Mouse (Mus musculus) gonadal fat pad, adult 2 months (tissue): ENCODE results near the gene Ttc24. TPM values are rescaled to one million over a fixed set of nuclear protein-coding genes. Genes with fewer than 3 reads are reported as not detected.

Experiments used
- DNase-seq: peaks from one replicate; pipeline ENCODE4 v3.0.0-alpha.2; 2012; ENCODE audit warnings: low read depth
- polyA plus RNA-seq: library from polyadenylated mRNA; depleted of rRNA; stranded (reverse); fragments of >200 nt; gene quantifications from 2 replicates; pipeline ENCODE4 v1.2.3, GENCODE M21; 2012

Gene Ttc24
- polyA plus RNA-seq, 1 experiment = 0.88 TPM

GRCm38 (mm10) chr3:88081345-88082223 lies 3.5 kb upstream of the Ttc24 start, which contains the start of gene Iqgap3:
TSS of gene Iqgap3 (plus strand) at chr3:88081971.
- no peak for DNase-seq

GRCm38 (mm10) chr3:88077441-88077840 lies 663 bp downstream of the Ttc24 start:
- no peak for DNase-seq

- DNase-seq = no peak
Measured at GRCm38 (mm10) chr3:88074766-88075165, 3.3 kb downstream of the Ttc24 start.

- no peak for DNase-seq
Measured at GRCm38 (mm10) chr3:88074351-88074750, 3.8 kb downstream of the Ttc24 start.

- DNase-seq = no peak
Measured at GRCm38 (mm10) chr3:88073631-88074030, 4.5 kb downstream of the Ttc24 start.

- no peak for DNase-seq
Measured at GRCm38 (mm10) chr3:88071783-88072182, 6.3 kb downstream of the Ttc24 start.

- DNase-seq = no peak
Measured at GRCm38 (mm10) chr3:88068386-88068785, 9.7 kb downstream of the Ttc24 start.

- DNase-seq = no peak
Measured at GRCm38 (mm10) chr3:88057902-88058696, 20.0 kb downstream of the Ttc24 start, which contains the start of gene Naxe. TSS of gene Naxe (minus strand) at chr3:88058495.

- DNase-seq = no peak
Measured at GRCm38 (mm10) chr3:88057030-88057429, 21.1 kb downstream of the Ttc24 start.

- DNase-seq = no peak
Measured at GRCm38 (mm10) chr3:88049532-88049931, 28.6 kb downstream of the Ttc24 start.

GRCm38 (mm10) chr3:88042661-88043421 lies 35.3 kb downstream of the Ttc24 start, which contains the start of gene Gpatch4:
TSS of gene Gpatch4 (plus strand) at chr3:88043108.
- DNase-seq = peak; percentile 67

- no peak for DNase-seq
Measured at GRCm38 (mm10) chr3:88035561-88036293, 42.4 kb downstream of the Ttc24 start.

- DNase-seq = no peak
Measured at GRCm38 (mm10) chr3:88033506-88033905, 44.6 kb downstream of the Ttc24 start.

- DNase-seq = no peak
Measured at GRCm38 (mm10) chr3:88030608-88031395, 47.3 kb downstream of the Ttc24 start.

GRCm38 (mm10) chr3:88027434-88028186 lies 50.5 kb downstream of the Ttc24 start, which contains the start of gene Hapln2:
TSS of gene Hapln2 (minus strand) at chr3:88027583.
- DNase-seq = no peak

GRCm38 (mm10) chr3:88026823-88027222 lies 51.3 kb downstream of the Ttc24 start:
- DNase-seq = no peak

- DNase-seq = no peak
Measured at GRCm38 (mm10) chr3:88023192-88024074, 54.7 kb downstream of the Ttc24 start.
